Mouse (Mus musculus): ENCODE measurements around the gene Diras1.
"Not testable (repeated sequence)": the region's sequence is repeated elsewhere in the genome, so short reads cannot be mapped to it uniquely, and the experiment has no call there.

Diras1 gene

GRCm38 (mm10) chr10:81025639-81026275 lies at the start of gene Diras1:
Gene Diras1, minus strand, starts transcription at chr10:81025662.
- no peak for DNase-seq (ENCODE audit: low read depth, low spot score)

DNA sequence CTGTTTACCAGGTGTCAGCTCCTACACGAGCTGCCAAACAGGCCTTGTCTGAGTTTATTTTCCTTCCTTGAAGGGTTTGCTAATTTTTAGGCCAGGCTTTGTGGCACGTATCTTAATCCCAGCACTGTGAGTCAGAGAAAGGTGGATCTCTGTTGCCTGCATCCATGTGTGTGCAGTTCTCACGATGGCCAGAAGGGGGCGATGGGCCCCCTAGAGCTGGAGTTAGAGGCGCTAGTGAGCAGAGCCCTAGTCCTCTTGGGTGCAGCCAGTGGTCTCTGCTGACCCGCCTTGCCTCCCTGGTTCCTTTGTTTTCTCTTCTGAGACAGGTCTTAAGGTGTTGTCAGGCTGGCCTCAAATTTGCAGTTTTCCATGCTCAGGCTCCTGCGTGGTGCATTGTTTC lies 48.0 kb upstream of the Diras1 start:
- DNase-seq (ENCODE audit: low read depth, low spot score) = peak; percentile 75

DNA sequence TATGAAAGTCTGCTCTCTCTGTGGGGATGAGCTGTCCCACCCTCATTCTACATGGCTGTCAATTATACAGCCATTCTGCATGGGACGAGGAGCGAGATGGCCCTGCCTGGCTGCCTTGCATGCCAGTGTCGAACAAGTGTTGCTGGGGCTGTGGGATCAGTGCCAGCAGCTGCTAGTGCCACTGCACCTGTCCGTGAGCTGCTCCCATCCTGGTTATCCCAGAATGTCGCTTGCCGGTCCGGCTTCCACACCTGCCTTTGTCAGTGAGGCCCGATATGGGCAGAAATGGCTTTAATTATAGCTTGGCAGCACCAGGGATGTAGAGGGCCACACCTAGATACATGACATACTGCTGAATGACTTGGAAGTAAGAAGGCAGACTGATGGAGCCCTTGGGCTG lies 46.8 kb upstream of the Diras1 start:
- no peak for DNase-seq (ENCODE audit: low read depth, low spot score)

DNA sequence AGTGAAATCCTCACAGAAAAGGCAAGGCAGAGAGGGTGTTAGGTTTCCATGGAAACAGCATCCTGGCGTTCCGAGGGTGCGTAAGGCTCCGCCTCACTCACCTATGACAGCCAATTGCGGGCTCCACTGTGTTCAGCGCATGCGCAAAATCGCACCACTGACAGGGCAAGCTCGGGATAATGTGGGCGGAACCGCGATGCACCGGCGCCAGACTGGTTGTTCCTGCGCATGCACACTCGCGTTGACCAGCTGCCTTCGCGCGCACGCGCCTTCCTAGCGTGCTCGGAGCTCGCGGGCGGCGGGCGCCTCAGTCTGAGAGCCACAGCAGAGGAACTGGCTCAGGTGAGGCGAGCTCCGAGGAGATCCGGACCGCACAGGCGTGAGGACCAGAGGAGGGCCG lies 44.4 kb upstream of the Diras1 start, which contains the start of gene Thop1:
TSS of gene Thop1 (plus strand) at position 200 of the 400 bp plus-strand sequence.
- DNase-seq (ENCODE audit: low read depth, low spot score) = peak; percentile 100

GRCm38 (mm10) chr10:81068706-81069105 lies 43.2 kb upstream of the Diras1 start:
- DNase-seq (ENCODE audit: low read depth, low spot score) = peak; percentile 72

DNA sequence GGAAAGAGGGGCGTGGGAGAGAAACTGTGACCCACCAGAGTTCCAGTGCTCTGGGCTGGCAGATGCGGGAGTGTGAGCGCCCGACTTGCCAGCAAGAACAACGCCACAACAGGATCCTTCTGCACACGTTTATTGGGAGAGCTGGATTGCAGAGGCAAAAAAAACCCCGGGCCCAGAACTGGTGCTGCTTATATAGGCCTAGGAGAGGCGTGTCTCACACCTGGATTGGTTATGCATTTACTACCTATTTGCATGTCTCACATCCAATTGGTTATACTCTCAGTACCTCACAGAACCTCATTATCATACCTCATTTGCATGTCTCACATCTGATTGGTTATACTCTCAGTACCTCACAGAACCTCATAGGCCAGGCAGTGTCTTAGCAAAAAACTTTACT lies 39.1 kb upstream of the Diras1 start:
- DNase-seq (ENCODE audit: low read depth, low spot score) = peak; percentile 66

GRCm38 (mm10) chr10:81062710-81063109 lies 37.2 kb upstream of the Diras1 start:
- peak; percentile 60 for DNase-seq (ENCODE audit: low read depth, low spot score)

DNA sequence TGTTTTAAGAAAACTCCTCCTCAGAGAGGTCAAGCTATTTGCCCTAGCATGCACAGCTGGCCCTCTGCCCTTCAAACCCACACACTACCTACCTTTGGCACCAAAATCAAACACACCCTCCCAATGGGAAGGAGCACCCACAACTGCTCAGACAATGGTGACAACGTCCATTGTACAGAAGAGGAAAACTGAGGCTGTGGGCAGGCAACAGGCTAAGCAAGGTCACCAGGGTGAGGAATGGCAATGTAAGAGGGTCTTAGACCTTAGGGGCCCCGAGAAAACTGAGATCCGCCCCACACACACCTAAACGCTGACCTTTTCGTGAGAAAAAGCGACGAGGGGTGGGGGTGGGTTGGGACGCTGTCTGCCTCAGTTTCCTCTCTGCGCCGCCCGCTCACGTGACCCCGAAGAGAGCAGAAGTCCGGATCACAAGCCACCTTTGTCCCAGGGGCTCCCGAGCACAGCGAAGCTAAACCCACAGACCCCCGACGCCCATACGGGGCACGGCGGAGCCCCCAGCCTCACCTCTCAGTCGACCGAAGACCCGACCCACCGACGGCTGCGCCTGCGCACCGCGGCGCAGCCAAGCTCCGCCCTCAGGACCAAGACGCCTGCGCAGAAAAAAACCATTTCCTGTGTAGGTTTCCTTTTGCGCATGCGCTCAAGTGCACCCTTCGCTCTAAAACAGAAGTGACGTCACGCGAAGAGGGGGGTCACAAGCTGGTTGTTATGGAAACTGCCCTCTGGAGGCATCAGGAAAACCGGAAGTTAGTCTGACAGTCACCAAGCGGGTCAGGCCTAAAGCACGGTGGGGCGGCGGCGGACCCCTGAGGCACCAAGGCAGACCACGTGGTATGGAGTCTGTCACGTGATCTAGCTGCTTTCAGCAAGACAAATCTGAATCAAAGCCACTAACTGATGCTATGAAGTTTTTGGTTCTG lies 34.4 kb upstream of the Diras1 start, which contains the start of gene Sgta:
TSS of gene Sgta (minus strand) at position 579 of the 941 bp plus-strand sequence.
- DNase-seq (ENCODE audit: low read depth, low spot score) = peak; percentile 100

GRCm38 (mm10) chr10:81058896-81059295 lies 33.4 kb upstream of the Diras1 start:
- DNase-seq (ENCODE audit: low read depth, low spot score) = no peak

- no peak for DNase-seq (ENCODE audit: low read depth, low spot score)
Measured at GRCm38 (mm10) chr10:81057406-81058130, 32.1 kb upstream of the Diras1 start.

GRCm38 (mm10) chr10:81055802-81056340 lies 30.4 kb upstream of the Diras1 start:
- DNase-seq (ENCODE audit: low read depth, low spot score) = not testable (repeated sequence)

DNA sequence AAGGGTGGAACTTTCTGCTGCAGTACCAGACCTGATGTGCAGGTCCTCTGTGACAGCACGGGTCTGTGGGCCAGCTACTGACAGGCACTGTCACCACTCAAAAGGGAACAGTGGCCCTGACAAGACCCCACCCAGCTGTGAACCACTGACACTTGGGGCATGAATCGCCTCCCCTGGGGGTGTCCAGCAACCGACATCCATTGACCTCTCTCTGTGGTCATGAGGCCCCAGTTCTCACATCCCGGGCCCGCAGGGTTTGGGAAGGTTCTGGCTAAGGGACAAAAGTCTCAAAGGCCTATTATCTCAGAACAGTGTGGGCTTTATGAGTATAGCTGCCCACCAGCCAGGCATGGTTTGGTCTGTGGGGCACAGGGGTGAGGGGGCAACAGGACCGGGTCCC lies 29.7 kb upstream of the Diras1 start:
- no peak for DNase-seq (ENCODE audit: low read depth, low spot score)

- no peak for DNase-seq (ENCODE audit: low read depth, low spot score)
Measured at GRCm38 (mm10) chr10:81052577-81052976, 27.1 kb upstream of the Diras1 start.

DNA sequence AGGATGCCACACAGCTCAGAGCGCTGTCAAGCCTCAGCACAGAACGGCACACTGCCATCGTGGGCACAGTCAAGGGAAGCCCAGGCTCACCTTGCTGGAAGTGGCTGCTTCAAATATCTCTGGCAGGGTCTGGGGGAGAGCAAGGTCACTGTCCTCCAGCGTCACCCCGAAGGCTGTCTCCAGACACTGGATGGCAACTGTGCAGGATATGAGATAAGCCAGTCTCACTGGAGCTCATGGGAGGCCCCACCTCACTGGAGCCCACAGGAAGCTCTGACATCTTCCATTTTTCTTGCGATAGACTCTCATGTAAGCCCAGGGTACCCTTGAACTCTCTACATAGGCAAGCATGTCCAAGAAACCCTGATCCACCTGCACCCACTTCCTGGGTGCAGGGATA lies 25.7 kb upstream of the Diras1 start:
- no peak for DNase-seq (ENCODE audit: low read depth, low spot score)

DNA sequence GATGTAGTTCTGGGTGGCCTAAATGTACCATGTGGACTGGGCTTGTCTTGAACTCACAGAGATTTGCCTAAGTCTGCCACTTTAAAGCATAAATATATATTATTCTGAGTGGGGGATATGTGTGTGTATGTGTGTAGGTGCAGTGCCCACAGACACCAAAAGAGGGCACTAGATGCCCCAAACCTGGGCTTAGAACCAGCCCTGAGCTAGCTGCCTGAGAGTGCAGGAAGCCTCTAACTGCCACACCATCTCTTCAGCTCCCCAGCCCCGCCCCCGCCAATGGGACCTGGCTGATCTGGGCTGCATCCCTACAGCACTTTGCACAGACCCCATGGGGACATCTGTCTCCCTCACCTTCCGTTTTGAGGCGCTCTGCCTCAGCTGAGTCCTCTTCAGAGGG lies 25.2 kb upstream of the Diras1 start:
- DNase-seq (ENCODE audit: low read depth, low spot score) = peak; percentile 66

DNA sequence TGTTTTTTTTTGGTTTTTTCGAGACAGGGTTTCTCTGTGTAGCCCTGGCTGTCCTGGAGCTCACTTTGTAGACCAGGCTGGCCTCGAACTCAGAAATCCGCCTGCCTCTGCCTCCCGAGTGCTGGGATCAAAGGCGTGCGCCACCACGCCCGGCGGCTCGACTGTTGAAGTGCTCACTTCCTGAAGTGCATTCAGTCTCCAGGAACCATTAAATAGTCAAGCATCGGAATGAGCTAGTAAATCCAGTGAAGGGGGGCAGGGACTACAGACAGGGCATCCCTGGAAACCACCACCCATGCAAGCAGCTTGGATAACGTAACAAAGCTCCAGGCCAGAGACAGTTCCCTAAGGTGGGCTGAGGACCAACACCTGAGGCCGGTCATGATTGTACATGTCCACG lies 19.8 kb upstream of the Diras1 start:
- peak; percentile 29 for DNase-seq (ENCODE audit: low read depth, low spot score)

GRCm38 (mm10) chr10:81041458-81042175 lies 16.2 kb upstream of the Diras1 start:
- peak; percentile 80 for DNase-seq (ENCODE audit: low read depth, low spot score)

DNA sequence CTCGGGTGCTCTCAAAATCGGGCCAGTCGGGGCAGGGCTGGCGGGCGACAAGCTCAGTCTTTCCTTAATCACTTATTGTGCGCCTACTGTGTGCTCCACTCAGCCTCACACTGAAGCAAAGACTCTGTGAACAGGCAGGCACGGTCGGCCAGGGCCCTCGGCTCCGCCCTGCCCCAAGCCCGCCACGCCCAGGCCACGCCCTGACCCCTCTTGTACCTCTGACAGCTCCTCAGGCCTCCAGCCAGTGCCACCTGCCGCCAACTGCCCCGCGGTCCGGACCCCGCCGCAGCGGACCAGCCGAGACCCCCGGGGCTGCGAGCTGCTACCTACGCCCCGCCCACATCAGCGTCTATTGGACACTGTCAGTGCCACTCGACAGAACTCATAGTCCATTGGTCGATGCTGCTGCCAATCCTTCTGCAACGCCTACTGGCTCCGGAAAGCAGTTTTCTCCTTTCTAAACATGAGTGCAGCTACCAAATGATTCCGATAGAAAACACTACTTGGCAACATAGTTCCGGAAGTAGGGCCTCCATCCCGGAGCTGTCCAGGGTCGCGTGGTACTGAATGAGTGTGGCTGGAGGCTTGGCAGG lies 11.6 kb upstream of the Diras1 start, which contains the start of gene Slc39a3:
TSS of gene Slc39a3 (minus strand) at position 439 of the 593 bp plus-strand sequence.
- peak; percentile 100 for DNase-seq (ENCODE audit: low read depth, low spot score)

DNA sequence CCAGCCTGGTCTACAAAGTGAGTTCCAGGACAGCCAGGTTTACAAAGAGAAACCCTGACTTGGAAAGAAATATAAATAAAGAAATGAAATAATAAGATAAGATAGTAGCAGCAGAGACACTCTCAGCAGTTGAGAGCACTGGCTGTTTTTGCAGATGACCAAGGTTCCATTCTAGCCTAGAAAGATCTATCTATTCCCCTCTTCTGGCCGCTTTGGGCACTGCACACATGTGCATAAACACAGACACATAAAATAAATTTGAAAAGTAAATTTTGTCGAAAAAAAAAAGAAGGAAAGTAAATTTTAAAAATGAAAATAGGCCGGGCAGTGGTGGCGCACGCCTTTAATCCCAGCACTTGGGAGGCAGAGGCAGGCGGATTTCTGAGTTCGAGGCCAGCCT lies 10.8 kb upstream of the Diras1 start:
- peak; percentile 60 for DNase-seq (ENCODE audit: low read depth, low spot score)

DNA sequence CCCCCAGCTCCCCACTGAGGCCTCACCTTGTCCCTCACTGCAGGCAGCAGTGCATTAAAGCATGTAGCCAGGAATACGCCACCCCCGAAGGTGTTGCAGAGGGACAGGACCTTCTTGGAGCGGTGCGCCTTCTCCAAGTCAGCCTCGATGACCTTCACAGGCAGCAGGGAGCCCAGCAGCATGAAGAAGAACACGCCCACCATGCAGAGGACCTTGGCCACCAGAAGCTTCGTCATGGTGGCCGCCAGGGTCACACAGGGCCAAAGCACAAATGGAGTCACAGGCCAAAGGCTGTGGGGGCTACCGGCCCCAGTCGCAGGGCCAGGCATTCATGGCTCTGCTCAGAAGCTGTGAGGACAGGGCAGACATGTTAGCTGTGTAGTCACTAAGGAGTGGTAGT lies 8.1 kb upstream of the Diras1 start:
- DNase-seq (ENCODE audit: low read depth, low spot score) = no peak

- no peak for DNase-seq (ENCODE audit: low read depth, low spot score)
Measured at GRCm38 (mm10) chr10:81029031-81029430, 3.6 kb upstream of the Diras1 start.

Measured in R1 (cell line).